Mouse (Mus musculus): ENCODE measurements at regions not wholly inside any gene's neighbourhood (a gene's known extent, or its start where the extent isn't known, plus 50 kb on each side); places are given as distances from the start of the nearest gene placed in this dataset.

DNA sequence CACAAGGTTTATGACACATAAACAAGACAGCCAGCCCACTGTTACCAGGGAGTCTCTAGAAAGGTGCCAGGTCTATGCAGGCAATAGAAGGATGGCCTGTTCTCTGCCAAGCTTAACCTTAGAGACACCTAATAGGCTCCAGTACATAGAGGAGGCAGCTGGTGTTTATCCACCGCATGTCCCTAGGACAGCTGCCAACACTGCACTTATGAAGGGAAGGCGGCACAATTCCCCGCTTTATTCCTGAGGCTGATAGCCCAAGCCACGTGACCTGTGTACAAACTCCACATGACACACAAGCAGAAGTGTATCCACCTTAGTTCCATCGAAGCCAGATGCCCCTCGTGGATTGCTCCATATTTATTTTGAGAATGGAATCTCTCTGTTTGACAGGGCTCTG is 527.2 kb upstream of the Gm765 start:
- TF ChIP-seq CTCF (IDR thresholded peaks at IDR 0.05; ENCODE audit: control insufficient read depth, insufficient read depth, insufficient replicate concordance, low read depth, low read length), result no peak
- TF ChIP-seq POLR2A (IDR thresholded peaks at IDR 0.05; ENCODE audit: control insufficient read depth, low read depth, low read length), result no peak

All from testis, adult 2 months (tissue).